Mouse (Mus musculus): ENCODE data around the gene Rnls. TPM values are rescaled to one million over a fixed set of nuclear protein-coding genes. Genes with fewer than 3 reads are reported as not detected.

Gene Rnls
- polyA plus RNA-seq, 1 experiment from 2014 or later: 6.3 TPM

- no peaks in the 10 kb centered on the region for H3K9me3 ChIP-seq
- no peak overlapping the region for H3K9ac ChIP-seq
- 58% methylated on average over 5 of the region's 5 CpGs for WGBS
- no peak overlapping the region for H3K27ac ChIP-seq
- H3K4me3 ChIP-seq: no peak overlapping the region
- 0 out of 2 replicates have a peak, but pooled peaks cover 6% of the 10 kb centered on the region for H3K27me3 ChIP-seq
- no peak for ATAC-seq (ENCODE audit: insufficient number of reproducible peaks, low FRiP score, low TSS enrichment, low read depth)
- H3K4me2 ChIP-seq: no peak overlapping the region
- no peaks in the 10 kb centered on the region for H3K36me3 ChIP-seq
- no peaks in the 10 kb centered on the region for H3K4me1 ChIP-seq
Measured at GRCm38 (mm10) chr19:33253893-33254292, 138.2 kb downstream of the Rnls start.

- Histone ChIP-seq H3K27ac (no peak overlapping the region), H3K9ac (no peak overlapping the region), H3K27me3 (0 out of 2 replicates have a peak, but pooled peaks cover 6% of the 10 kb centered on the region), H3K4me1 (no peaks in the 10 kb centered on the region), H3K4me3 (no peak overlapping the region), H3K9me3 (no peaks in the 10 kb centered on the region), H3K4me2 (no peak overlapping the region), H3K36me3 (no peaks in the 10 kb centered on the region)
- WGBS: 76% methylated on average over 5 of the region's 5 CpGs
- ATAC-seq (ENCODE audit: insufficient number of reproducible peaks, low FRiP score, low TSS enrichment, low read depth): no peak
Measured at GRCm38 (mm10) chr19:33252226-33252625, 139.9 kb downstream of the Rnls start.

- no peak overlapping the region for H3K4me3 ChIP-seq
- 78% methylated on average over 2 of the region's 2 CpGs for WGBS
- H3K9me3 ChIP-seq: no peaks in the 10 kb centered on the region
- H3K9ac ChIP-seq: no peak overlapping the region
- H3K36me3 ChIP-seq: no peaks in the 10 kb centered on the region
- H3K27me3 ChIP-seq: no peaks in the 10 kb centered on the region
- no peak for ATAC-seq (ENCODE audit: insufficient number of reproducible peaks, low FRiP score, low TSS enrichment, low read depth)
- H3K27ac ChIP-seq: no peak overlapping the region
- no peaks in the 10 kb centered on the region for H3K4me1 ChIP-seq
- H3K4me2 ChIP-seq: no peak overlapping the region
Measured at GRCm38 (mm10) chr19:33244196-33244595, 147.9 kb downstream of the Rnls start.

- Histone ChIP-seq H3K4me3 (no peak overlapping the region), H3K9me3 (no peaks in the 10 kb centered on the region), H3K9ac (no peak overlapping the region), H3K4me1 (no peaks in the 10 kb centered on the region), H3K36me3 (no peaks in the 10 kb centered on the region), H3K27ac (no peak overlapping the region), H3K27me3 (no peaks in the 10 kb centered on the region), H3K4me2 (no peak overlapping the region)
- 84% methylated on average over 2 of the region's 2 CpGs for WGBS
- no peak for ATAC-seq (ENCODE audit: insufficient number of reproducible peaks, low FRiP score, low TSS enrichment, low read depth)
Measured at GRCm38 (mm10) chr19:33240386-33240785, 151.7 kb downstream of the Rnls start.

- ATAC-seq (ENCODE audit: insufficient number of reproducible peaks, low FRiP score, low TSS enrichment, low read depth): no peak
- WGBS: 73% methylated on average over 3 of the region's 3 CpGs
- Histone ChIP-seq H3K9ac (no peak overlapping the region), H3K4me1 (no peaks in the 10 kb centered on the region), H3K27me3 (peaks cover 2% of the 10 kb centered on the region; the same call in 1 of the 2 replicates), H3K9me3 (no peaks in the 10 kb centered on the region), H3K36me3 (no peaks in the 10 kb centered on the region), H3K4me2 (no peak overlapping the region), H3K27ac (no peak overlapping the region), H3K4me3 (no peak overlapping the region)
Measured at GRCm38 (mm10) chr19:33232902-33233301, 159.2 kb downstream of the Rnls start.

- peaks cover 6% of the 10 kb centered on the region; the same call in 1 of the 2 replicates for H3K27me3 ChIP-seq
- H3K27ac ChIP-seq: no peak overlapping the region
- no peak overlapping the region for H3K9ac ChIP-seq
- no peak for ATAC-seq (ENCODE audit: insufficient number of reproducible peaks, low FRiP score, low TSS enrichment, low read depth)
- H3K36me3 ChIP-seq: no peaks in the 10 kb centered on the region
- no peak overlapping the region for H3K4me3 ChIP-seq
- no peaks in the 10 kb centered on the region for H3K9me3 ChIP-seq
- H3K4me2 ChIP-seq: no peak overlapping the region
- no peaks in the 10 kb centered on the region for H3K4me1 ChIP-seq
- 55% methylated on average over 6 of the region's 6 CpGs for WGBS
Measured at GRCm38 (mm10) chr19:33231303-33231702, 160.8 kb downstream of the Rnls start.

- H3K27me3 ChIP-seq: peaks cover 6% of the 10 kb centered on the region; the same call in 1 of the 2 replicates
- no peak overlapping the region for H3K9ac ChIP-seq
- 6% methylated on average over 3 of the region's 3 CpGs for WGBS
- no peak overlapping the region for H3K4me2 ChIP-seq
- no peaks in the 10 kb centered on the region for H3K36me3 ChIP-seq
- no peak for ATAC-seq (ENCODE audit: insufficient number of reproducible peaks, low FRiP score, low TSS enrichment, low read depth)
- H3K4me1 ChIP-seq: peaks cover 12% of the 10 kb centered on the region; the same call in 1 of the 2 replicates
- H3K4me3 ChIP-seq: no peak overlapping the region
- H3K9me3 ChIP-seq: no peaks in the 10 kb centered on the region
- H3K27ac ChIP-seq: no peak overlapping the region
Measured at GRCm38 (mm10) chr19:33227004-33227403, 165.1 kb downstream of the Rnls start.

- Histone ChIP-seq H3K9me3 (no peaks in the 10 kb centered on the region), H3K4me3 (no peak overlapping the region), H3K4me1 (peaks cover 12% of the 10 kb centered on the region; the same call in 1 of the 2 replicates), H3K4me2 (no peak overlapping the region), H3K36me3 (no peaks in the 10 kb centered on the region), H3K27me3 (peaks cover 6% of the 10 kb centered on the region; the same call in 1 of the 2 replicates), H3K27ac (no peak overlapping the region), H3K9ac (no peak overlapping the region)
- 69% methylated on average over 5 of the region's 5 CpGs for WGBS
- ATAC-seq (ENCODE audit: insufficient number of reproducible peaks, low FRiP score, low TSS enrichment, low read depth): no peak
Measured at GRCm38 (mm10) chr19:33225858-33226705, 166.0 kb downstream of the Rnls start.

- Histone ChIP-seq H3K9me3 (no peaks in the 10 kb centered on the region), H3K36me3 (no peaks in the 10 kb centered on the region), H3K4me1 (peaks cover 12% of the 10 kb centered on the region; the same call in 1 of the 2 replicates), H3K27me3 (peaks cover 6% of the 10 kb centered on the region; the same call in 1 of the 2 replicates), H3K9ac (no peak overlapping the region), H3K4me2 (no peak overlapping the region), H3K4me3 (no peak overlapping the region), H3K27ac (no peak overlapping the region)
- no peak for ATAC-seq (ENCODE audit: insufficient number of reproducible peaks, low FRiP score, low TSS enrichment, low read depth)
- WGBS: 86% methylated on average over 9 of the region's 9 CpGs
Measured at GRCm38 (mm10) chr19:33225002-33225376, 167.1 kb downstream of the Rnls start.

- Histone ChIP-seq H3K27me3 (peaks cover 6% of the 10 kb centered on the region; the same call in 1 of the 2 replicates), H3K4me2 (no peak overlapping the region), H3K9me3 (no peaks in the 10 kb centered on the region), H3K4me1 (peaks cover 12% of the 10 kb centered on the region; the same call in 1 of the 2 replicates), H3K4me3 (no peak overlapping the region), H3K27ac (no peak overlapping the region), H3K36me3 (no peaks in the 10 kb centered on the region), H3K9ac (no peak overlapping the region)
- 56% methylated on average over 8 of the region's 8 CpGs for WGBS
- no peak for ATAC-seq (ENCODE audit: insufficient number of reproducible peaks, low FRiP score, low TSS enrichment, low read depth)
Measured at GRCm38 (mm10) chr19:33224181-33225001, 167.7 kb downstream of the Rnls start.

GRCm38 (mm10) chr19:33223766-33224165, 168.3 kb downstream of the Rnls start:
- H3K4me3 ChIP-seq: no peak overlapping the region
- H3K4me2 ChIP-seq: no peak overlapping the region
- no peak overlapping the region for H3K27ac ChIP-seq
- WGBS: 33% methylated on average over 5 of the region's 5 CpGs
- peaks cover 12% of the 10 kb centered on the region; the same call in 1 of the 2 replicates for H3K4me1 ChIP-seq
- H3K27me3 ChIP-seq: peaks cover 6% of the 10 kb centered on the region; the same call in 1 of the 2 replicates
- no peaks in the 10 kb centered on the region for H3K36me3 ChIP-seq
- no peak for ATAC-seq (ENCODE audit: insufficient number of reproducible peaks, low FRiP score, low TSS enrichment, low read depth)
- no peaks in the 10 kb centered on the region for H3K9me3 ChIP-seq
- H3K9ac ChIP-seq: no peak overlapping the region

- H3K27ac ChIP-seq: no peak overlapping the region
- ATAC-seq (ENCODE audit: insufficient number of reproducible peaks, low FRiP score, low TSS enrichment, low read depth): no peak
- H3K9me3 ChIP-seq: no peaks in the 10 kb centered on the region
- WGBS: 67% methylated on average over 6 of the region's 6 CpGs
- H3K4me1 ChIP-seq: peaks cover 12% of the 10 kb centered on the region; the same call in 1 of the 2 replicates
- no peak overlapping the region for H3K4me3 ChIP-seq
- H3K27me3 ChIP-seq: peaks cover 6% of the 10 kb centered on the region; the same call in 1 of the 2 replicates
- no peak overlapping the region for H3K9ac ChIP-seq
- H3K4me2 ChIP-seq: no peak overlapping the region
- H3K36me3 ChIP-seq: no peaks in the 10 kb centered on the region
Measured at GRCm38 (mm10) chr19:33223276-33223675, 168.8 kb downstream of the Rnls start.

All from limb, embryonic 15.5 days (tissue).